Comparison of ENCODE assay signal across 8 mouse cellular contexts in genomic region chr2:18045781-18046181, GRCm38 (mm10). TPM values are rescaled to one million over a fixed set of nuclear protein-coding genes. Genes with fewer than 3 reads are reported as not detected.
A peak's percentile ranks its signal among the peaks of the same experiment; 100 is the strongest.
DNase-seq lines count a peak whose midpoint lies in the region; ATAC-seq and TF ChIP-seq lines count a peak whose summit lies in the region.
"Had no signal": no experiment of that assay in that cellular context is flagged by ENCODE, and none has a peak within 500 bp of the region (broad histone marks: within the 10 kb centered on the region; RNA-seq: fewer than 3 reads in every experiment).

No protein-coding gene starts in this region.

- H3K27me3 ChIP-seq in liver, embryonic 11.5 days (replicated peaks; ENCODE audit: control insufficient read depth, insufficient read depth, low read length) = peaks cover 18% of the 10 kb centered on the region
- H3K27me3 ChIP-seq in forebrain, embryonic 14.5 days (replicated peaks; ENCODE audit: control insufficient read depth, insufficient read depth, low read length) = no peaks in the 10 kb centered on the region
- no peaks in the 10 kb centered on the region for H3K27me3 ChIP-seq in limb, embryonic 12.5 days

- H3K9ac ChIP-seq in liver, embryonic 11.5 days (ENCODE audit: low read depth, low read length) = peak overlapping the region; percentile 88
- H3K9ac ChIP-seq in forebrain, embryonic 14.5 days (ENCODE audit: low read length) = peak overlapping the region; percentile 100
- H3K9ac ChIP-seq in limb, embryonic 12.5 days (replicated peaks) = peak overlapping the region; percentile 100

- no peak for DNase-seq in liver, embryonic 11.5 days (ENCODE audit: low spot score)
- DNase-seq in liver = no peak
- peak; percentile 31 for DNase-seq in forebrain, embryonic 14.5 days (ENCODE audit: low spot score)
- DNase-seq in urinary bladder, postnatal 4 days (ENCODE audit: low spot score in 2 of 2) = no peak
- no peak for DNase-seq in adrenal gland, postnatal 36 days
- DNase-seq: lung, adult 18-20 months had no signal

- H3K36me3 ChIP-seq in liver, embryonic 11.5 days (ENCODE audit: control insufficient read depth, insufficient read depth, low read length) = no peaks in the 10 kb centered on the region
- H3K36me3 ChIP-seq in forebrain, embryonic 14.5 days (ENCODE audit: control insufficient read depth, insufficient read depth, low read length) = no peaks in the 10 kb centered on the region; the same call in 1 of the 2 replicates
- no peaks in the 10 kb centered on the region for H3K36me3 ChIP-seq in limb, embryonic 12.5 days

- H3K9me3 ChIP-seq in liver, embryonic 11.5 days (ENCODE audit: control insufficient read depth, low read length) = no peaks in the 10 kb centered on the region
- no peaks in the 10 kb centered on the region for H3K9me3 ChIP-seq in forebrain, embryonic 14.5 days (replicated peaks; ENCODE audit: control insufficient read depth, low read length)
- no peaks in the 10 kb centered on the region for H3K9me3 ChIP-seq in limb, embryonic 12.5 days

- no peak for TF ChIP-seq POLR2A in olfactory bulb, adult 2 months (IDR thresholded peaks at IDR 0.05; ENCODE audit: insufficient read depth, low read depth, low read length)

- no peak for TF ChIP-seq CTCF in olfactory bulb, adult 2 months (IDR thresholded peaks at IDR 0.05; ENCODE audit: insufficient read depth, low read depth, low read length)

- WGBS in liver, embryonic 11.5 days = 43% methylated on average over 6 of the region's 6 CpGs
- 2% methylated on average over 6 of the region's 6 CpGs for WGBS in forebrain, embryonic 14.5 days
- 4% methylated on average over 6 of the region's 6 CpGs for WGBS in limb, embryonic 12.5 days
- WGBS in olfactory bulb, adult 2 months = 57% methylated on average over 6 of the region's 6 CpGs

- peak overlapping the region; percentile 96 for H3K4me2 ChIP-seq in liver, embryonic 11.5 days
- peak overlapping the region; percentile 94 for H3K4me2 ChIP-seq in forebrain, embryonic 14.5 days (ENCODE audit: low read length)
- H3K4me2 ChIP-seq in limb, embryonic 12.5 days = peak overlapping the region; percentile 89

- no peak for ATAC-seq in liver, embryonic 11.5 days (replicated peaks; ENCODE audit: low FRiP score)
- no peak for ATAC-seq in forebrain, embryonic 14.5 days
- ATAC-seq in limb, embryonic 12.5 days (ENCODE audit: insufficient number of reproducible peaks, insufficient read depth, low FRiP score, low TSS enrichment, low read depth) = no peak

- peak overlapping the region; percentile 86 for H3K4me3 ChIP-seq in liver, embryonic 11.5 days (ENCODE audit: low read depth, low read length)
- H3K4me3 ChIP-seq in forebrain, embryonic 14.5 days (ENCODE audit: low read depth, low read length) = peak overlapping the region; percentile 98
- peak overlapping the region; percentile 99 for H3K4me3 ChIP-seq in limb, embryonic 12.5 days (replicated peaks)
- peak overlapping the region; percentile 25; the same call in 1 of the 2 replicates for H3K4me3 ChIP-seq in olfactory bulb, adult 2 months (ENCODE audit: insufficient read depth, low read depth, low read length)

- no peak overlapping the region for H3K27ac ChIP-seq in liver, embryonic 11.5 days (ENCODE audit: low read depth, low read length)
- H3K27ac ChIP-seq in forebrain, embryonic 14.5 days (ENCODE audit: low read depth, low read length) = peak overlapping the region; percentile 100
- H3K27ac ChIP-seq in limb, embryonic 12.5 days = peak overlapping the region; percentile 100
- H3K27ac ChIP-seq in olfactory bulb, adult 2 months (ENCODE audit: insufficient read depth, low read depth, low read length) = 0 out of 2 replicates have a peak overlapping the region, but pooled peaks have one; percentile 93

- H3K4me1 ChIP-seq in liver, embryonic 11.5 days (replicated peaks; ENCODE audit: control insufficient read depth, insufficient read depth, low read length) = peaks cover 14% of the 10 kb centered on the region
- H3K4me1 ChIP-seq in forebrain, embryonic 14.5 days (ENCODE audit: control insufficient read depth, insufficient read depth, low read length) = peaks cover 32% of the 10 kb centered on the region
- H3K4me1 ChIP-seq in limb, embryonic 12.5 days (replicated peaks) = peaks cover 43% of the 10 kb centered on the region
- peaks cover 4% of the 10 kb centered on the region; the same call in 1 of the 2 replicates for H3K4me1 ChIP-seq in olfactory bulb, adult 2 months (ENCODE audit: control insufficient read depth, insufficient read depth, low read length)

RNA-seq across cellular contexts. Expression of gene Skida1, which starts 3.1 kb away (rescaled TPM):
- 1.6 and 2.4 TPM in 2 replicates for polyA plus RNA-seq in liver, embryonic 11.5 days (2014; fragmentation: Nextera tagmentation; extraction: Ambion mirVana)
- 10.8 and 13.2 TPM in 2 replicates for polyA plus RNA-seq in forebrain, embryonic 14.5 days (2014; fragmentation: Nextera tagmentation; extraction: Ambion mirVana)
- polyA plus RNA-seq in limb, embryonic 12.5 days (2016; fragmentation: Nextera tagmentation; extraction: Ambion mirVana) = 13.9 and 14.0 TPM in 2 replicates
- not detected in 2 replicates for polyA plus RNA-seq in olfactory bulb, adult 2 months (2012; ENCODE audit: insufficient read depth, insufficient read length, low replicate concordance, missing spikeins)
- total RNA-seq in adrenal gland, postnatal 36 days (2021) = 1 to 10 TPM; 2.8 to 4.4 TPM

RNA-seq across cellular contexts. Expression of gene A930004D18Rik, which starts 8.2 kb away (rescaled TPM):
- 3.4 and 3.9 TPM in 2 replicates for polyA plus RNA-seq in liver, embryonic 11.5 days (2014; fragmentation: Nextera tagmentation; extraction: Ambion mirVana)
- 9.9 and 11.7 TPM in 2 replicates for polyA plus RNA-seq in forebrain, embryonic 14.5 days (2014; fragmentation: Nextera tagmentation; extraction: Ambion mirVana)
- 19.9 and 20.3 TPM in 2 replicates for polyA plus RNA-seq in limb, embryonic 12.5 days (2016; fragmentation: Nextera tagmentation; extraction: Ambion mirVana)
- polyA plus RNA-seq in olfactory bulb, adult 2 months (2012; ENCODE audit: insufficient read depth, insufficient read length, low replicate concordance, missing spikeins) = not detected in 2 replicates
- total RNA-seq in adrenal gland, postnatal 36 days (2021) = 1 to 10 TPM; 1.4 to 1.9 TPM

RNA-seq across cellular contexts. Expression of gene Mllt10, which starts 9.3 kb away (rescaled TPM):
- polyA plus RNA-seq in liver, embryonic 11.5 days (2014; fragmentation: Nextera tagmentation; extraction: Ambion mirVana) = 34.0 and 39.9 TPM in 2 replicates
- polyA plus RNA-seq in forebrain, embryonic 14.5 days (2014; fragmentation: Nextera tagmentation; extraction: Ambion mirVana) = 38.7 and 43.5 TPM in 2 replicates
- 67.7 and 77.6 TPM in 2 replicates for polyA plus RNA-seq in limb, embryonic 12.5 days (2016; fragmentation: Nextera tagmentation; extraction: Ambion mirVana)
- polyA plus RNA-seq in olfactory bulb, adult 2 months (2012; ENCODE audit: insufficient read depth, insufficient read length, low replicate concordance, missing spikeins) = 433 TPM in 1 of 2 replicates, not detected in the other
- total RNA-seq in adrenal gland, postnatal 36 days (2021) = 10 to 100 TPM; 46.8 to 47.7 TPM

RNA-seq across cellular contexts. Expression of gene H2al2a, which starts 49.0 kb away (rescaled TPM):
- not detected in 2 replicates for polyA plus RNA-seq in liver, embryonic 11.5 days (2014; fragmentation: Nextera tagmentation; extraction: Ambion mirVana)
- not detected in 2 replicates for polyA plus RNA-seq in forebrain, embryonic 14.5 days (2014; fragmentation: Nextera tagmentation; extraction: Ambion mirVana)
- polyA plus RNA-seq in limb, embryonic 12.5 days (2016; fragmentation: Nextera tagmentation; extraction: Ambion mirVana) = not detected in 2 replicates
- not detected in 2 replicates for polyA plus RNA-seq in olfactory bulb, adult 2 months (2012; ENCODE audit: insufficient read depth, insufficient read length, low replicate concordance, missing spikeins)
- total RNA-seq in adrenal gland, postnatal 36 days (2021) = not detected

Comparison
In these comparisons a context has a peak if more than half of its experiments do, and no peak if none do; other contexts are left out.
1. H3K4me3 ChIP-seq: peak in every context shown above with its lines; median percentile 99 in limb, embryonic 12.5 days; 98 in forebrain, embryonic 14.5 days; 86 in liver, embryonic 11.5 days; 25 in olfactory bulb, adult 2 months.